Mouse (Mus musculus): ENCODE data around the gene Avp. TPM values are rescaled to one million over a fixed set of nuclear protein-coding genes. Genes with fewer than 3 reads are reported as not detected.

Gene Avp
- polyA plus RNA-seq (2015; fragmentation: Nextera tagmentation; extraction: Ambion mirVana): not detected in 2 replicates

DNA sequence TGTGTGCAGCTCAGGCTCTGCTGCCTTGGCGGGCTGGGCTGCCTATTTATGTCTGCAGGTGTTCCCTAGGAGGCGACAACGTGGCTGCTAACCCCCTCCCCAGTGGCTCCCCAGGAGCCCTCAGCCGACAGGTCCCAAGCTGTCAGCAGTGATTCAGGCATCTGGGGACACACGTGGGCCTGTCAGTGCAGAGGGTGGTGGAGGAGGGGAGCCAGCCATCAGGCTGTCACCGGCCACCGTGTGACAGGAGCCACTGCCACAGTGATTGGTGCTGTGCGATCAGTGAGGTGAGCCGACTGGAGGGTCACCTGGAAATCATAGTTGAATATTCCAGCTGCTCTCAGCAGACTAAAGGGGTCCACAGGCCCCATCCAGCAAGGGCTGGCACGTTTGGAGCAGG is at the start of gene Avp:
Gene Avp, minus strand, starts transcription at position 3 of the 400 bp plus-strand sequence.

DNA sequence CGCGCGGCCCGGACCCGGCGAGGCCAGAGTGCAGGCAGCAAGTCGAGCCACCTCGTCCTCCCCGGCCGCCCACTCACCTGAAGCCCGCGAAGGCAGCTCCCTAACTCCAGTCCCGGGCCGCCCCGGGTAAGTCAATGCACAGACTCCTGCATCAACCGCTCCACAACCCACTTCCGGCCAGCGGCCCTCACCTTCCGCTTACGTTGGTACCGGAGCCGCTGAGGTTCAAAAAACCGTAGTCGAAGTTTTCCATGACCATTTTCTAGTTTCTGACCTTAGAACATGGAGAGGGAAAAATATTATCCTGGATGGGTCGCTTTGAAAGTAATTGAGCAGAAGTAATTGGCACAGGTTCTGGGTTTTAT is 47.5 kb upstream of the Avp start, which contains the start of the genes Fastkd5 and Ubox5:
Gene Fastkd5, minus strand, starts transcription at position 189 of the 365 bp plus-strand sequence.
Gene Ubox5, minus strand, starts transcription at position 200 of the 365 bp plus-strand sequence.

DNA sequence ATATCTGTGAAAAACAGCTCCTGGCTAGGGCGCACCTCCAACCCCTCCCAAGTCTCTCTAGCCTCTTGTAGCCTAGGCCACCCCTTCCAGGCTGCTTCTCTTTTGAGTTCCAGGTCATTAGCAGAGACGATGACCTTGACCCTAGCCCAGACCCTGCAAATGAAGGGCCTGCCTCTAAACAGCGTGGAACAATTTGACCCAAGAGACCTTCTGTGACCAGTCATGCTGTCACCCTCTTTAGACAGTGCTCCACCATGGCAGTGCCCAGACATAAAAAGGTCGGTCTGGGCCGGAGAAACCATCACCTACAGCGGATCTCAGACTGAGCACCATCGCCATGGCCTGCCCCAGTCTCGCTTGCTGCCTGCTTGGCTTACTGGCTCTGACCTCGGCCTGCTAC is 6.5 kb downstream of the Avp start, which contains the start of gene Oxt:
Gene Oxt, plus strand, starts transcription at position 301 of the 400 bp plus-strand sequence.

DNA sequence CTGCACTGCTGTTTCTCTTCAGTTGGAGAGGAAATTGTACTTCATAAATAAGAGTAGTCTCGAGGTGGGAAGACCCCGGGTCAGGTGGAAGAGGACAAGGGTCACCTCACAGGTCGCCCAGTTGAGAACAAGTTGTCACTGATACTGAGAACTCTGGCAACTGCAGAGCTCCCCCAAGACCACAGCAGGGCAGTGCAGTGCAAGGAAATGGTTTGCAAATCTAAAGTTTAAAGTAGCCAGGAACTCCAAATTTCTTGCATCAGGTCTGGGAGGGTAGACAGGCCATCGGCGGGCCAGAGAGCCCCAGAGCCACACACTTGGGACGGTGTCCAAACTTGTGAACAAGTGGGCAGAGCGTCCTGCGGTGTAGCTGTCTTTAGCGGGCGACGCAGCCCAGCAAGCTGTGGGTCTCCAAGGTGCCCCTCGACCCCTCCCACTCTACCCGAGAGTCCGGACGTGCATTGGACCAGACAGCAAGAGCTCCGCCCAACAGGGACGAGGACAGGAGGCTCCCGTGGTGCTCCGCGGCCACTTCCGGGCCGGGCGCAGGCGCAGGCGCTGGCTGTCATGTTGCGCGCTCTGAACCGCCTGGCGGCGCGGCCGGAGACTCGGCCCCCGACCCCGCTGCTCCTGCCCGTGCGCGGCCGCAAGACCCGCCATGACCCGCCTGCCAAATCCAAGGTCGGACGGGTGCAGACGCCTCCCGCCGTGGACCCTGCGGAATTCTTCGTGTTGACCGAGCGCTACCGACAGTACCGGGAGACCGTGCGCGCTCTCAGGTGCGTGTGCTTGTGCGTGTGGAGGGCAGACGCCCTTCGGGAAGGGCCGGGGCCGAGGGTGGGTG is 18.9 kb downstream of the Avp start, which contains the start of gene Mrps26:
Gene Mrps26, plus strand, starts transcription at position 531 of the 844 bp plus-strand sequence.

Small RNA genes within 50 kb of the gene (microRNA-seq; reads per million reads assigned to microRNA genes)
- gene Gm23876: not detected

Other genes with a start within 250 kb of the Avp start
- gene Cpxm1, start 185.0 kb downstream of the Avp start, polyA plus RNA-seq (2015; fragmentation: Nextera tagmentation; extraction: Ambion mirVana): 10.1 and 15.1 TPM in 2 replicates
- gene Gm28372, start 177.3 kb downstream of the Avp start, polyA plus RNA-seq (2015; fragmentation: Nextera tagmentation; extraction: Ambion mirVana): not detected in 2 replicates
- gene 1700020A23Rik, start 177.3 kb downstream of the Avp start, polyA plus RNA-seq (2015; fragmentation: Nextera tagmentation; extraction: Ambion mirVana): 0.24 TPM in 1 of 2 replicates, not detected in the other
- gene Tmem239, start 176.1 kb downstream of the Avp start, polyA plus RNA-seq (2015; fragmentation: Nextera tagmentation; extraction: Ambion mirVana): not detected in 2 replicates
- gene Vps16, start 158.2 kb downstream of the Avp start, polyA plus RNA-seq (2015; fragmentation: Nextera tagmentation; extraction: Ambion mirVana): 32.2 and 36.0 TPM in 2 replicates
- 6.5 and 6.7 TPM in 2 replicates for gene Pced1a, start 157.9 kb downstream of the Avp start, polyA plus RNA-seq (2015; fragmentation: Nextera tagmentation; extraction: Ambion mirVana)
- gene Ptpra, start 132.3 kb downstream of the Avp start, polyA plus RNA-seq (2015; fragmentation: Nextera tagmentation; extraction: Ambion mirVana): 64.1 and 64.4 TPM in 2 replicates
- 52.4 and 55.8 TPM in 2 replicates for gene Mrps26, start 18.8 kb downstream of the Avp start, polyA plus RNA-seq (2015; fragmentation: Nextera tagmentation; extraction: Ambion mirVana)
- not detected in 2 replicates for gene Oxt, start 6.4 kb downstream of the Avp start, polyA plus RNA-seq (2015; fragmentation: Nextera tagmentation; extraction: Ambion mirVana)
- 6.5 and 7.4 TPM in 2 replicates for gene Fastkd5, start 47.5 kb upstream of the Avp start, polyA plus RNA-seq (2015; fragmentation: Nextera tagmentation; extraction: Ambion mirVana)
- 4.3 and 4.9 TPM in 2 replicates for gene Ubox5, start 47.5 kb upstream of the Avp start, polyA plus RNA-seq (2015; fragmentation: Nextera tagmentation; extraction: Ambion mirVana)
- 1.0 and 1.1 TPM in 2 replicates for gene Lzts3, start 60.2 kb upstream of the Avp start, polyA plus RNA-seq (2015; fragmentation: Nextera tagmentation; extraction: Ambion mirVana)
- 65.8 and 66.4 TPM in 2 replicates for gene Ddrgk1, start 82.1 kb upstream of the Avp start, polyA plus RNA-seq (2015; fragmentation: Nextera tagmentation; extraction: Ambion mirVana)
- 49.2 and 54.0 TPM in 2 replicates for gene Itpa, start 85.1 kb upstream of the Avp start, polyA plus RNA-seq (2015; fragmentation: Nextera tagmentation; extraction: Ambion mirVana)
- gene Slc4a11, start 115.0 kb upstream of the Avp start, polyA plus RNA-seq (2015; fragmentation: Nextera tagmentation; extraction: Ambion mirVana): 0.57 and 0.66 TPM in 2 replicates